16 mouse cellular contexts compared by ENCODE assay signal in genomic region chr15:80079129-80079668, GRCm38 (mm10). TPM values are rescaled to one million over a fixed set of nuclear protein-coding genes. Genes with fewer than 3 reads are reported as not detected.
A peak's percentile ranks its signal among the peaks of the same experiment; 100 is the strongest.
DNase-seq lines count a peak whose midpoint lies in the region; ATAC-seq and TF ChIP-seq lines count a peak whose summit lies in the region.
"Had no signal": no experiment of that assay in that cellular context is flagged by ENCODE, and none has a peak within 500 bp of the region (broad histone marks: within the 10 kb centered on the region; RNA-seq: fewer than 3 reads in every experiment).

No protein-coding gene starts in this region.

- peak overlapping the region; percentile 37; the same call in 1 of the 2 replicates for H3K9ac ChIP-seq in kidney, embryonic 14.5 days (ENCODE audit: low read depth, low read length)
- H3K9ac ChIP-seq in midbrain, embryonic 14.5 days (replicated peaks; ENCODE audit: low read length): no peak overlapping the region
- H3K9ac ChIP-seq: hindbrain, embryonic 15.5 days had no signal

- 0 out of 2 replicates have a peak, but pooled peaks have one; percentile 21 for TF ChIP-seq POLR2A in embryonic fibroblast, embryonic 13.5 days (IDR thresholded peaks at IDR 0.05; ENCODE audit: low read depth, low read length)

- H3K4me3 ChIP-seq in kidney, embryonic 14.5 days (ENCODE audit: low read length): no peak overlapping the region
- peak overlapping the region; percentile 97 for H3K4me3 ChIP-seq in E14TG2a.4 (replicated peaks; ENCODE audit: low read length)
- H3K4me3 ChIP-seq in embryonic fibroblast, embryonic 13.5 days (ENCODE audit: insufficient read depth, low read length): peak overlapping the region; percentile 27
- H3K4me3 ChIP-seq in midbrain, embryonic 14.5 days (replicated peaks; ENCODE audit: low read depth, low read length): no peak overlapping the region
- H3K4me3 ChIP-seq: hindbrain, embryonic 15.5 days had no signal

- H3K9me3 ChIP-seq in kidney, embryonic 14.5 days (ENCODE audit: control insufficient read depth, low read length): no peaks in the 10 kb centered on the region
- H3K9me3 ChIP-seq in E14TG2a.4 (ENCODE audit: low read length): no peaks in the 10 kb centered on the region
- no peaks in the 10 kb centered on the region for H3K9me3 ChIP-seq in midbrain, embryonic 14.5 days (ENCODE audit: control insufficient read depth, low read length)
- H3K9me3 ChIP-seq: hindbrain, embryonic 15.5 days; megakaryocyte, embryonic 14.5 days had no signal

- 89% methylated on average over 5 of the region's 5 CpGs for WGBS in kidney, embryonic 14.5 days
- 91% methylated on average over 5 of the region's 5 CpGs for WGBS in midbrain, embryonic 14.5 days

- H3K4me2 ChIP-seq in kidney, embryonic 14.5 days (replicated peaks; ENCODE audit: low read depth, low read length): 0 out of 2 replicates have a peak overlapping the region, but pooled peaks have one; percentile 5
- no peak overlapping the region for H3K4me2 ChIP-seq in midbrain, embryonic 14.5 days (ENCODE audit: low read length)
- H3K4me2 ChIP-seq: hindbrain, embryonic 15.5 days had no signal

- no peak for TF ChIP-seq CTCF in E14TG2a.4 (conservative IDR thresholded peaks at IDR 0.05; ENCODE audit: low read length)
- no peak for TF ChIP-seq CTCF in embryonic fibroblast, embryonic 13.5 days (IDR thresholded peaks at IDR 0.05; ENCODE audit: borderline replicate concordance, insufficient read depth, low read length)

- peak; percentile 12 for DNase-seq in cerebellum, adult 11-12 months
- DNase-seq in kidney, adult 11 months: no peak
- DNase-seq in midbrain, embryonic 14.5 days: no peak
- DNase-seq in gastrocnemius, adult 8-10 months (ENCODE audit: low spot score in 2 of 2): no peak
- DNase-seq: adrenal gland, postnatal 10 days; cerebellum, postnatal 14 days; kidney, adult 9 months; spleen, adult 18-20 months; thymus, postnatal 25 days had no signal

- no peaks in the 10 kb centered on the region for H3K27me3 ChIP-seq in kidney, embryonic 14.5 days (ENCODE audit: control insufficient read depth, insufficient read depth, low read length)
- H3K27me3 ChIP-seq in E14TG2a.4 (ENCODE audit: insufficient read depth, low read length): no peaks in the 10 kb centered on the region
- no peaks in the 10 kb centered on the region for H3K27me3 ChIP-seq in midbrain, embryonic 14.5 days (ENCODE audit: control insufficient read depth, insufficient read depth, low read length)
- H3K27me3 ChIP-seq: hindbrain, embryonic 15.5 days; megakaryocyte, embryonic 14.5 days had no signal

- ATAC-seq in cerebellum, adult (ENCODE audit: insufficient number of reproducible peaks, low FRiP score, low TSS enrichment): no peak
- ATAC-seq in kidney, embryonic 14.5 days (ENCODE audit: low FRiP score, low TSS enrichment): no peak
- ATAC-seq in midbrain, embryonic 14.5 days (ENCODE audit: low FRiP score, low TSS enrichment): no peak

- H3K4me1 ChIP-seq in kidney, embryonic 14.5 days (ENCODE audit: control insufficient read depth, insufficient read depth, low read length): peaks cover 14% of the 10 kb centered on the region; the same call in 1 of the 2 replicates
- peaks cover 40% of the 10 kb centered on the region for H3K4me1 ChIP-seq in E14TG2a.4 (replicated peaks; ENCODE audit: low read depth, low read length)
- no peaks in the 10 kb centered on the region for H3K4me1 ChIP-seq in embryonic fibroblast, embryonic 13.5 days (ENCODE audit: control insufficient read depth, insufficient read depth, low read length)
- H3K4me1 ChIP-seq in midbrain, embryonic 14.5 days (ENCODE audit: control insufficient read depth, insufficient read depth, low read length): peaks cover 7% of the 10 kb centered on the region

- peaks cover 56% of the 10 kb centered on the region for H3K36me3 ChIP-seq in kidney, embryonic 14.5 days (ENCODE audit: control insufficient read depth, insufficient read depth, low read length)
- peaks cover 67% of the 10 kb centered on the region for H3K36me3 ChIP-seq in E14TG2a.4 (ENCODE audit: insufficient read depth, low read length)
- peaks cover 60% of the 10 kb centered on the region for H3K36me3 ChIP-seq in midbrain, embryonic 14.5 days (ENCODE audit: control insufficient read depth, insufficient read depth, low read length)

- no peak overlapping the region for H3K27ac ChIP-seq in kidney, embryonic 14.5 days (ENCODE audit: low read depth, low read length)
- no peak overlapping the region for H3K27ac ChIP-seq in embryonic fibroblast, embryonic 13.5 days (ENCODE audit: insufficient read depth, low read length)
- H3K27ac ChIP-seq in midbrain, embryonic 14.5 days (replicated peaks; ENCODE audit: low read depth, low read length): no peak overlapping the region
- H3K27ac ChIP-seq: hindbrain, embryonic 15.5 days had no signal

RNA-seq across cellular contexts. Expression of gene Syngr1, which starts 11.9 kb away (rescaled TPM):
- polyA plus RNA-seq in kidney, embryonic 14.5 days (2014; fragmentation: Nextera tagmentation; extraction: Ambion mirVana): 9.5 and 11.9 TPM in 2 replicates
- polyA plus RNA-seq in embryonic fibroblast, embryonic 13.5 days (2011; ENCODE audit: insufficient read length, low read depth, missing spikeins): 0.95 and 1.1 TPM in 2 replicates
- polyA plus RNA-seq in midbrain, embryonic 14.5 days (2014; fragmentation: Nextera tagmentation; extraction: Ambion mirVana): 26.3 and 39.4 TPM in 2 replicates
- 10 to 100 TPM; 54.5 to 72.8 (median 61.1) TPM for total RNA-seq in gastrocnemius, adult 8-10 months (2022)
- total RNA-seq: monocyte, adult 5-6 weeks had no signal

RNA-seq across cellular contexts. Expression of gene Rpl3, which starts 12.5 kb away (rescaled TPM):
- polyA plus RNA-seq in kidney, embryonic 14.5 days (2014; fragmentation: Nextera tagmentation; extraction: Ambion mirVana): 1,350 and 1,409 TPM in 2 replicates
- 1,636 and 1,653 TPM in 2 replicates for polyA plus RNA-seq in embryonic fibroblast, embryonic 13.5 days (2011; ENCODE audit: insufficient read length, low read depth, missing spikeins)
- 681 and 724 TPM in 2 replicates for polyA plus RNA-seq in midbrain, embryonic 14.5 days (2014; fragmentation: Nextera tagmentation; extraction: Ambion mirVana)
- total RNA-seq in gastrocnemius, adult 8-10 months (2022): 10 to 100 TPM; 23.1 to 56.7 (median 39.7) TPM

RNA-seq across cellular contexts. Expression of gene Tab1, which starts 53.7 kb away (rescaled TPM):
- 25.3 and 35.2 TPM in 2 replicates for polyA plus RNA-seq in kidney, embryonic 14.5 days (2014; fragmentation: Nextera tagmentation; extraction: Ambion mirVana)
- 11.0 and 12.2 TPM in 2 replicates for polyA plus RNA-seq in embryonic fibroblast, embryonic 13.5 days (2011; ENCODE audit: insufficient read length, low read depth, missing spikeins)
- 37.9 and 42.5 TPM in 2 replicates for polyA plus RNA-seq in midbrain, embryonic 14.5 days (2014; fragmentation: Nextera tagmentation; extraction: Ambion mirVana)
- 10 to 100 TPM; 11.5 to 13.6 (median 12.8) TPM for total RNA-seq in gastrocnemius, adult 8-10 months (2022)

Comparison
In these comparisons a context has a peak if more than half of its experiments do, and no peak if none do; other contexts are left out.
1. H3K4me3 ChIP-seq: peak in E14TG2a.4 (single experiment) and embryonic fibroblast, embryonic 13.5 days (single experiment); none in kidney, embryonic 14.5 days (single experiment) and midbrain, embryonic 14.5 days (single experiment).